Mouse (Mus musculus): ENCODE data around the gene Pla2g6.

The Pla2g6 gene

GRCm38 (mm10) chr15:79242574-79243233 lies 85.5 kb downstream of the Pla2g6 start:
- no peak for DNase-seq (ENCODE audit: low read depth, low spot score)

GRCm38 (mm10) chr15:79238036-79238435 lies 90.2 kb downstream of the Pla2g6 start:
- DNase-seq (ENCODE audit: low read depth, low spot score), result no peak

All from retina, adult 2 months (tissue).